Mouse (Mus musculus) bone marrow macrophage, adult 2 months (primary cell): Measurements from ENCODE around the gene Cad.

Experiments
- CTCF ChIP-seq: IDR thresholded peaks from 2 replicates; pipeline ENCODE4 v1.5.1; 2012; ENCODE audit warnings: low read depth, mild to moderate bottlenecking, low read length, moderate library complexity
- POLR2A ChIP-seq: IDR thresholded peaks from 2 replicates; pipeline ENCODE4 v1.6.1; 2012; ENCODE audit warnings: mild to moderate bottlenecking, low read depth, low read length, borderline replicate concordance

- TF ChIP-seq POLR2A: no peak
- no peak for TF ChIP-seq CTCF
Measured at GRCm38 (mm10) chr5:31076346-31076745, 21.8 kb downstream of the Cad start.
